Mouse (Mus musculus) spleen, postnatal 0 days (tissue): ENCODE measurements around the gene Chmp2a. TPM values are rescaled to one million over a fixed set of nuclear protein-coding genes. Genes with fewer than 3 reads are reported as not detected.

Source experiments
- polyA plus RNA-seq: library from polyadenylated mRNA; unstranded; fragments of >200 nt; fragmentation: Nextera tagmentation; extraction: Ambion mirVana; gene quantifications from 2 replicates; pipeline ENCODE4 v1.2.1, GENCODE M21; 2015

The Chmp2a gene
- 158 and 162 TPM in 2 replicates for polyA plus RNA-seq

GRCm38 (mm10) chr7:13034148-13034977, at the start of gene Chmp2a:
Chmp2a (minus strand) TSS chr7:13034807.

GRCm38 (mm10) chr7:13054287-13055010, 19.8 kb upstream of the Chmp2a start, which contains the start of gene Mzf1:
Mzf1 (minus strand) TSS chr7:13054764.

GRCm38 (mm10) chr7:13037901-13038555, 3.4 kb upstream of the Chmp2a start, which contains the start of gene Ube2m:
Ube2m (minus strand) TSS chr7:13038275.

GRCm38 (mm10) chr7:13010005-13010908, 24.4 kb downstream of the Chmp2a start, which contains the start of gene Zbtb45:
Zbtb45 (minus strand) TSS chr7:13010034.

GRCm38 (mm10) chr7:12998851-12999250, 35.8 kb downstream of the Chmp2a start, which contains the start of gene Trim28:
Trim28 (plus strand) TSS chr7:12999114.

GRCm38 (mm10) chr7:12998053-12998452, 36.6 kb downstream of the Chmp2a start, which contains the start of gene Slc27a5:
Slc27a5 (minus strand) TSS chr7:12998192.

Other genes starting within 250 kb of the Chmp2a start
- 0.49 and 0.86 TPM in 2 replicates for gene Zscan18, start 231.2 kb downstream of the Chmp2a start, polyA plus RNA-seq
- gene Zfp329, start 215.9 kb downstream of the Chmp2a start, polyA plus RNA-seq = 5.1 and 5.9 TPM in 2 replicates
- gene Zfp110, start 200.0 kb downstream of the Chmp2a start, polyA plus RNA-seq = 13.2 and 14.4 TPM in 2 replicates
- 0.88 and 1.4 TPM in 2 replicates for gene Zfp128, start 153.6 kb downstream of the Chmp2a start, polyA plus RNA-seq
- gene Zscan22, start 137.0 kb downstream of the Chmp2a start, polyA plus RNA-seq = 3.8 and 4.0 TPM in 2 replicates
- 1,111 and 1,114 TPM in 2 replicates for gene Rps5, start 112.5 kb downstream of the Chmp2a start, polyA plus RNA-seq
- 0.06 and 0.12 TPM in 2 replicates for gene Rnf225, start 107.4 kb downstream of the Chmp2a start, polyA plus RNA-seq
- gene Zfp324, start 69.0 kb downstream of the Chmp2a start, polyA plus RNA-seq = 3.1 and 3.2 TPM in 2 replicates
- gene Zfp446, start 57.0 kb downstream of the Chmp2a start, polyA plus RNA-seq = 2.8 and 3.1 TPM in 2 replicates
- 0.08 TPM in 1 of 2 replicates, not detected in the other for gene Slc27a5, start 36.6 kb downstream of the Chmp2a start, polyA plus RNA-seq
- 127 and 136 TPM in 2 replicates for gene Trim28, start 35.7 kb downstream of the Chmp2a start, polyA plus RNA-seq
- 13.7 and 13.9 TPM in 2 replicates for gene Zbtb45, start 24.8 kb downstream of the Chmp2a start, polyA plus RNA-seq
- 75.4 and 75.6 TPM in 2 replicates for gene Ube2m, start 3.5 kb upstream of the Chmp2a start, polyA plus RNA-seq
- 0.36 and 1.1 TPM in 2 replicates for gene Mzf1, start 20.0 kb upstream of the Chmp2a start, polyA plus RNA-seq
- gene Vmn1r85, start 60.4 kb upstream of the Chmp2a start, polyA plus RNA-seq = not detected in 2 replicates
- gene Vmn1r86, start 85.1 kb upstream of the Chmp2a start, polyA plus RNA-seq = not detected in 2 replicates
- gene Vmn1r87, start 105.3 kb upstream of the Chmp2a start, polyA plus RNA-seq = not detected in 2 replicates
- gene Vmn1r88, start 124.8 kb upstream of the Chmp2a start, polyA plus RNA-seq = 0.04 TPM in 1 of 2 replicates, not detected in the other
- not detected in 2 replicates for gene Vmn1r89, start 178.2 kb upstream of the Chmp2a start, polyA plus RNA-seq
- gene Lig1, start 242.5 kb upstream of the Chmp2a start, polyA plus RNA-seq = 141 and 173 TPM in 2 replicates
- 2.4 TPM in 2 replicates for gene Zswim9, start 243.9 kb upstream of the Chmp2a start, polyA plus RNA-seq